Mouse (Mus musculus): ENCODE measurements around the gene Mylip. TPM values are rescaled to one million over a fixed set of nuclear protein-coding genes. Genes with fewer than 3 reads are reported as not detected.

Mylip gene
- total RNA-seq, 2 experiments from 2014 or later, result 18.8 to 21.0 TPM

DNA sequence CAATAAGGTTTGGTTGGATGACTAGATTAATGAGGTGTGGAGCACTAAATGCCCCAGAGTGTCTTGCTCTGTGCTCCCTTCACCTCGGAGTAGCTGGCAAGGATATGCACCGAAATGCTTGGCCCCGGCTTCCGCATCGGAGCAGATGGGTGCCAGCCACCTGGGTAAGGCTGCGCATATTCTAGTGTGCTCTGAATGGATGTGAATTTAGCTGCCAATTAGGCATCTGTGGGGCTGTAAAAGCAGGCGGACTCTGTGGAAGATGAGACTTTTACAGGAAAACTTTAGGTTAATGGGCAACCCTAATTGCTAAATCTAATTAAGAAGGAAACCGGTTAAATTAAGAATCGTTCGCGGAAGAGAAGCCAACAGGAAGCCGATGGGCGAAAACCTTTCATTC, 32.7 kb downstream of the Mylip start:
- H3K4me3 ChIP-seq, result peak overlapping the region; percentile 9; the same call in 1 of the 2 replicates
- no peak for DNase-seq (ENCODE audit: low spot score in 2 of 2)
- TF ChIP-seq CTCF (conservative IDR thresholded peaks at IDR 0.05), result no peak
- no peak overlapping the region for H3K27ac ChIP-seq

DNA sequence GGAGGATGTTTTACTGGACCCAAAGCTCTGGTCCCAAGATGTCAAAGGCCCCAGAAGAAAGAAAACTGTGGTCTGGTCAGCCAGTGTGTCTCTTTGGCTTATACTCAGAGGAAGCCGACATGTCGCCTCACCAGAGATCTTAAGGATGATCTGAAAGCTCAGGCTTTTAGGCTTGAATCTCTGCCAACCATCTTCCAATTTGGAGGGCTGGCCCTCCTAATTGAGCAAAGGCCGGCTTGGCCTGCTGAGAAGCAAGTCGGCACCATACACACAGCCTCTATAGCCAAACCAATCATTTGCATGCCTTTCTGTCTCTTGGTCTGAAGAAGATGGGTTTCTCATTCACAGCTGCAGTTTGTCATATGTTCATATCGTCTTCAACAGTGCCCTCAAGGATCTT, 33.2 kb downstream of the Mylip start:
- no peak for TF ChIP-seq CTCF (conservative IDR thresholded peaks at IDR 0.05)
- no peak for DNase-seq (ENCODE audit: low spot score in 2 of 2)
- Histone ChIP-seq H3K4me3 (peak overlapping the region; percentile 9; the same call in 1 of the 2 replicates), H3K27ac (no peak overlapping the region)

DNA sequence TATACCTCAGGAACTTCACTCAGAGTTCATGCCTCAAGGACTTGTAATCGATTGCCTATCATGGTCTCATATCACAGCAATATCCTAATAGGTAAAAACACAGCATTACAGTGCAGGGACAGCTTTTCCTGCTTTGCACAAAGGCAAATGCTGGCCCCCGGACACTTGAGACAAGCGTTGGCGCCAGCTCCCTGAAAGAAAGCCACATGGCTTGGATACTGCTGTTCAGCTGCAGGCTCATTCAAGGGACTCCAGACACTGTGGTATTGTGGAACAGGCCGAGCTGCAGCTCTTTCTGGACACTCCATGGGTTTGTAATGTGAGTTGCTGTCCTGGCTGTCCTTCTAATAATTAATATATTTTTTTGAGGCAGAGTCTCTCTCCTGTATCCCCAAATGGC, 34.4 kb downstream of the Mylip start:
- Histone ChIP-seq H3K4me3 (no peak overlapping the region), H3K27ac (no peak overlapping the region)
- no peak for TF ChIP-seq CTCF (conservative IDR thresholded peaks at IDR 0.05)
- no peak for DNase-seq (ENCODE audit: low spot score in 2 of 2)

DNA sequence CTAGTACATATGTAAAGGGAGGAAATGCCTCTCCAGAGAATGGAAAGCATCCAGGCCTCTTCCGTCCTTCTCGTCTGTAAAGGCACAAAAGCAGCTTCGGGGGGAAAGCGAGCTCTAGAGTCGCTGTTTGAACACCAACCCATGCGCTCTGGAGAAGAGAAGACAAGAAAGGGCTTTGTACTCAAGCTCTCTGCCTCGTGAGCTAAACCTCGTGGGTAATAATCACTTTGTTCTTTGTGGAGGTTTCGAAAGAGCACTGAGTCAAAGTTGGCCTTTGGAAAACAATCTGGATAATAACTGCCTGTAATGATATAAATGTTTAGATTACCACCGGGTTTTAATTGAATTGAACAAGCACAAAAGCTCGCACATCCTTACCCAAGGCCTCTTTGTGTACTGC, 39.7 kb downstream of the Mylip start:
- Histone ChIP-seq H3K27ac (no peak overlapping the region), H3K4me3 (no peak overlapping the region)
- no peak for TF ChIP-seq CTCF (conservative IDR thresholded peaks at IDR 0.05)
- DNase-seq (ENCODE audit: low spot score in 2 of 2), result no peak

DNA sequence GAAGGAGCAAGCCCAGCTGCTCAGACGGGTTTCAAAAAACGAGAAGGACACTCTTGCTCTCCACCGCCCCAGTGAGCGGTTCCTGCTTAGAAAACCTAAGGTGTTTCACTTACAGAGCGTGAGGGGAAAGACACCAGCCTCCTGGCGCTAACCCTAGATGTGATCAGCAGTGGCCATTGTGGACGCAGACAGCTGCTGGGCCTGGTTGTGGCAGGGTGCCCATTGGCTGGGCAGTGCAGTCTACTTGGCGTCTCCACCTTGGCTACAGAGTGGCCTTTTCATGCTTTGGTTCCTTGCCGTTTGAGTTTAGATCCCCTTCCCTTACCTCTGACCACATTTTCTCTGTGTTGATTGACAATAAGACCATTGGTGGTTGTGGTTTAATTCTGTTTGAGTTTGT, 47.6 kb downstream of the Mylip start:
- H3K27ac ChIP-seq, result no peak overlapping the region
- no peak for DNase-seq (ENCODE audit: low spot score in 2 of 2)
- H3K4me3 ChIP-seq, result no peak overlapping the region
- TF ChIP-seq CTCF (conservative IDR thresholded peaks at IDR 0.05), result no peak

DNA sequence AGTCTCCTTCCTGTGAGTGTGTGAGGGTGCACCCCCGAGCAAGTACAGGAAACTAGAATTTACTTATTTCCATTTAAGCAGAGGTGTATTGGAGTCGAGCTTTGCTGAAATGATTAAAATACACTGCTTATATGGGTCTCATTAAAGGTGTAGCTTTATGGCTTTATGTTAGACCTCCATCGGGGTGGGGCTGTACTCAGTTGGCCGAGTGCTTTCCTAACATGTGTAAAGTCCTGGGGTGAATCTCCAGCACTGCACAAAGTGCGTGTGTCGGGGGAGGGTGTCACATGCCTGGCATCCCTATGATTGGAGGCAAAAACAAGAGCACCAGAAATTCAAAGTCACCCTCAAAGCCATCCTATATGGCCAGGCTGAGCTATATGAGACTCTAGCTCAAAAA, 49.3 kb downstream of the Mylip start:
- no peak for TF ChIP-seq CTCF (conservative IDR thresholded peaks at IDR 0.05)

DNA sequence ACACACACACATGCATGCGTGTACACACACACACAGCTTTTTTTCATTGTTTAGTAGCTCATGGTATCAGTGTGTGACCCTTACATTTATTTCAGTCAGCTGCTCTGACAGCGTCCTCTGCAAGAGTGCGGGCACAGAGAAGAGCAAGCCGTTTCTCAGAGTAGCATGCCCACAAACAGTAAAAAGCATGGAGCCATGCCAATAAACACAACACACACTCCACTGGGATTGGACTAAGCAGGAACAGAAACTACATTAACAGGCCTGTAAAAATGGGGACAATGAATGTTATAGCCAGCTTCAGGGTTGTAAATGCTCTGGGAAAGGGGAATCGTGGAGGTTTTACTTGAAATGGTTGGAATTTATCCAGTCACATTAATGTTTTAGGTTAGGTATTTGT, 50.7 kb downstream of the Mylip start:
- no peak for TF ChIP-seq CTCF (conservative IDR thresholded peaks at IDR 0.05)
- DNase-seq (ENCODE audit: low spot score in 2 of 2), result no peak
- no peak overlapping the region for H3K4me3 ChIP-seq
- H3K27ac ChIP-seq, result no peak overlapping the region

More for the DNA sequence above, 49.3 kb downstream of the Mylip start:
- DNase-seq (ENCODE audit: low spot score in 2 of 2), result no peak
- Histone ChIP-seq H3K4me3 (no peak overlapping the region), H3K27ac (no peak overlapping the region)

DNA sequence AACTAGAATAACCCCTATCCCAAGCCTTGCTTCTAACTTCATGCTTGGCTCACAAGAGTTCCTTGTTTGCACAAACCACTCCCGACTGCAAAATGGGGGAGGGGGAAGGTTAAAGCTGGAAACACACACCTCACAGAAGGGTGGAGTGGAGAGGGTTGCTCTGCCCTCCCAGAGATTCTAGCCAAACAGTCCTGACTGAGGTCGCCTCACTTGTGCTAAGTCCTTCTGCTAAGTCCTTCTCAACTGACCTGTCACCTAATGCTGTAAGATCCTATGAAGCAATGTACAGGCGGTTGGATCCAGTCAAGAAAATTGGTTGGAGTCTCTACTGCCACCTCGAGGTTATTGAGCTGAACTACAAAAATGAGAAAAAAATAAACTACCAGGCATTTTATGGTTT, 52.9 kb downstream of the Mylip start:
- Histone ChIP-seq H3K27ac (no peak overlapping the region), H3K4me3 (no peak overlapping the region)
- peak; percentile 89 for TF ChIP-seq CTCF (conservative IDR thresholded peaks at IDR 0.05)
- peak in 1 of 2 experiments; percentile 32 for DNase-seq (ENCODE audit: low spot score in 2 of 2)

DNA sequence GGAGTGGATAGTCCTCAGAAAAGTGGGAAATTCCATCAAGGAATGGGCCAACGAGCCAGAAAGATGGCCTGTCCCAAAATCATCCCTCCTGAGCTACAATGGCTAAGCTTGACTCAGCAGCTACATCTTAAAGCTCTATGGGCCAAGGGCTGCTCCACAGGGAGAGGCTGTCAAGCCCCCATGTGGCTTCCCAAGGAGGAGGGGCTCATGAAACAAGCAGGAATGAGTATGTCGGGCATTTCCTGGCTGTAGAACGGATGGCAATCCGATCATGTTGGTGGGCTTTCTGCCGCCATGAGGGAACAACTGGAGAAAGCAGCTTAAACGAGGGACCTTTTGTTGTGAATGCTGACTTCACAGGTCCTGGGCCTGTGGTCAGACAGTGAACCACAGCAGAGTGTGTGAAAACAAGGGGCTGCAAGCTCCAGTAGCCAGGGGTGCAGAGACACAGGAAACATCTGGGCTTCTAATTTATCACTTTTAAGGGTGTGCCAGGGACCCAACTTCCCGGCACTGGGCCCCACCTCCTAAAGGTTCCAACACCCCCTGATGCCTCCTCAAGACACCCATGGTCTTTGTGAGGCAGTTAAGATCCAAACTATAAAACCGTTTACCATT, 53.5 kb downstream of the Mylip start:
- DNase-seq (ENCODE audit: low spot score in 2 of 2), result no peak
- H3K4me3 ChIP-seq, result no peak overlapping the region
- no peak for TF ChIP-seq CTCF (conservative IDR thresholded peaks at IDR 0.05)
- peak overlapping the region; percentile 12; the same call in 1 of the 2 replicates for H3K27ac ChIP-seq

DNA sequence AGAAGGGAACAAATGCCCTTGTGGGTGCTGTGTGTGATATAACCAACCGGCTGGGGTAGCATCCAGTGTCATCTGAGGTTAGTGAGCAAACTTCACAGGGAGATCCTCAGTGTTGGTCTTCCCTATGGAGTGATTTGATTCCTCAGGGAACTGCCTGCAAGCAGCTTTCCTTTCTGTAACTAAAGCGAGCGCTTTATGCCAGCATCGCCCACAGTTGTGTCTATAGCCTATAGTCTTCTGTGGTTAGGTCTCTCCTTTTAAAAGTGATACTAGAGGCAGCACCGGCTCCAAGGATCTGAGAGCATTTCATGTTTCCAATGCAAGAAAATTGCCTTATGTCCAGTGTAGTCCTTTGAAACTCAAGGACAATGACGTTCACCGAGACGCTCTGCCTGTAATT, 54.7 kb downstream of the Mylip start:
- no peak for TF ChIP-seq CTCF (conservative IDR thresholded peaks at IDR 0.05)
- Histone ChIP-seq H3K4me3 (no peak overlapping the region), H3K27ac (no peak overlapping the region)
- no peak for DNase-seq (ENCODE audit: low spot score in 2 of 2)

DNA sequence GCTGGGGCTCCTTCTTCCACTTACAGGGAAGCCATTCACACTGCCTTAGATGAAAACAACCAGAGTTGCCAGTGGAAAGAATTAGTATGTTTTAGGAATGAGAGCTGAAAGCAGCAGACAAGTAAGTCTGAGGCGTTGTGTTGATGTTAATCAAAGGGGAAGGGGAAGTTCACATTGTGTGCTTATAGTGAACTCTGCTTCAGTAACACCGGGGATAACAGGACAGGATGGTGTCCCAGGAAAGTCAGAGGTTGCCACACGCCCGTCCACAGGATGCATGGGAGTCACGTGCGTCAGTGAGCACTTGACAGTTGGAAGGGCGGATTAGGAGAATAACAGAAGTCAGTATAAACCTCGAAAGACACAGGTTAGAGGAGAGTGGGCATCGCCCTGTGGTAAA, 55.1 kb downstream of the Mylip start:
- DNase-seq (ENCODE audit: low spot score in 2 of 2), result no peak
- no peak overlapping the region for H3K27ac ChIP-seq
- H3K4me3 ChIP-seq, result no peak overlapping the region
- no peak for TF ChIP-seq CTCF (conservative IDR thresholded peaks at IDR 0.05)

DNA sequence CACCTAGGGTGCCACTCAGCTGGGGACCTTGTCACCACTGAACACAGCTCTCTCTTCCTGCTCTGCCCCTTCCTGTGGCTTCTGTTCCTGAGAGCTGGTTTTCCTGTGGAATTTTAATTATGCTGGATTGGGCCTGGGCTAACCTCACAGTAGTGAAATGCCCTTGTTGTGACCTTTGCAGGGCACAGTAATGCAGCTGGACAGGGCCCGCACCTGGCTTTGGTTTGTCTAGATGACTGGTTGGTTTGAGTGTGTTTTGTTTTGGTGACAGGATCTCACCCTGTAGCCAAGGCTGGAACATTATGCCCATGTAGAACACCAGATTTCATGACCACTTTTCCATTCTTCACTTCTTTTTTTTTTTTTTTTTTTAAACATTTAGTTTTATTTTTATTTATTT, 57.1 kb downstream of the Mylip start:
- no peak overlapping the region for H3K27ac ChIP-seq
- TF ChIP-seq CTCF (conservative IDR thresholded peaks at IDR 0.05), result no peak
- H3K4me3 ChIP-seq, result no peak overlapping the region
- no peak for DNase-seq (ENCODE audit: low spot score in 2 of 2)

DNA sequence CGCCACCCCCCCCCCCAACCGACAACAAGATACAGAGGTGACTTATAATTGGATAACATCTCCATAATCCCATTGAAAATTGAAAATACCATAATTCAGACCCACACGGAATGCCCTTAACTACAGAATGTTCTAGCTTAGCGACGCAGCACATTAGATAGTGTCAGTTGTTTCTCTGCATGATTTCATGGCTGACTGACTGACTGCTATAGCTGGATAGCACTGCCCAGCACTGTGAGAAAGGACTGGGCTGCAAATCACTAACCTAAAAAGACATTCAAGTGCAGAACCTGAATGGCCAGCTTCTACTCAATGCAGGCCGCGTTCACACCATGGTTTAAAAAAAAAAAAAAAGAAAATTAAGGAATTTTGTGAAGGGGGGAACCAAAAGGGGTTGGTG, 62.9 kb downstream of the Mylip start:
- DNase-seq (ENCODE audit: low spot score in 2 of 2), result no peak
- H3K4me3 ChIP-seq, result no peak overlapping the region
- no peak overlapping the region for H3K27ac ChIP-seq
- TF ChIP-seq CTCF (conservative IDR thresholded peaks at IDR 0.05), result no peak

DNA sequence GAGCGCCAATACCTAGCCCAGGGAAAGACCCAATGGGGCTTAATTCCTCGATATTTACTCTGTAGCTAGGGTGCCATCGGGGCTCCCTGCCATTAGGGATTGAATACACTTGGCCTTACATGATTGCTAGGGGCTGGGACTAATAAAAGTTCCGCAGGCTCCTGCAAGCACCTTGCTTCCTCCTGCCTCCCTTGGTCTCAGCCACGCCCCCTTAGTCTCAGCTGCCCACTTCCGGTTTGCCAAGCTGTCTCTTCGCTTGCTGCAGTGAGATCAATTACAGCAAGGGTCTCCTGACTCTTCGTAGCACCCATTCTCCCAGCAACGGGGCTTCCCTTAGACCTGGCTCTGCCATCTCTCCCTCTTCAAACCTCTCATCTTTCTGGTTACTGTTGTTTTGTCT, 63.5 kb downstream of the Mylip start:
- Histone ChIP-seq H3K4me3 (no peak overlapping the region), H3K27ac (no peak overlapping the region)
- no peak for TF ChIP-seq CTCF (conservative IDR thresholded peaks at IDR 0.05)
- no peak for DNase-seq (ENCODE audit: low spot score in 2 of 2)

DNA sequence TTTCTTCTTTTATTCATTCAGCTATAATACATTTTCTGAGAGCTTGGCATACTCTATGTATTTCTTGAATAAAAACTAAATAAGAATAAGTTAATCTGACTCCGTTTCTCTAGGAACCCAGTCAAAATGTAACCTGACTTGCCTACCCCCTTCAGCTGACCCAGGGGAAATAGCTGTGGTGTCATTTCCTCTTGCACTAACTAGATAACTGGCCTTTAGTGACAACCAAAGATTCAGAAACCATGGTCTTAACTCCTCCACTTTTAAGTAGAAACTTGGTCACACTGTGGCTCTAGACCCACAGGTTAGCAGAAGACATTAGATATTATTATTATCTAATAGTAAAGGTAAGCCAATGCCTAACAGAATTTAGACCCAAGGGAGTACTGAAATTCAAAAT, 64.5 kb downstream of the Mylip start:
- TF ChIP-seq CTCF (conservative IDR thresholded peaks at IDR 0.05), result no peak
- no peak for DNase-seq (ENCODE audit: low spot score in 2 of 2)
- no peak overlapping the region for H3K4me3 ChIP-seq
- H3K27ac ChIP-seq, result no peak overlapping the region
